Mouse (Mus musculus): ENCODE results near the gene Dnah11. TPM values are rescaled to one million over a fixed set of nuclear protein-coding genes. Genes with fewer than 3 reads are reported as not detected.

Gene Dnah11
- total RNA-seq, 2 experiments from 2014 or later, result 0.03 to 0.13 TPM

Other genes starting within 250 kb of the Dnah11 start
- 1 to 10 TPM; 5.0 to 6.1 TPM for gene Sp4, start 102.4 kb upstream of the Dnah11 start, total RNA-seq (2021)

Data from adrenal gland, adult 18-20 months (tissue).